Mouse (Mus musculus) olfactory bulb, adult 2 months (tissue): ENCODE results near the gene Utf1.

ENCODE experiments used
- CTCF ChIP-seq: fragments of 200-500 bp; IDR thresholded peaks from 2 replicates; pipeline ENCODE4 v1.5.1; 2012; ENCODE audit warnings: low read depth, mild to moderate bottlenecking, low read length, moderate library complexity; ENCODE audit not compliant: insufficient read depth
- POLR2A ChIP-seq: fragments of 200-500 bp; IDR thresholded peaks from 2 replicates; pipeline ENCODE4 v1.6.1; 2012; ENCODE audit warnings: mild to moderate bottlenecking, low read depth, low read length, moderate library complexity; ENCODE audit not compliant: insufficient read depth

DNA sequence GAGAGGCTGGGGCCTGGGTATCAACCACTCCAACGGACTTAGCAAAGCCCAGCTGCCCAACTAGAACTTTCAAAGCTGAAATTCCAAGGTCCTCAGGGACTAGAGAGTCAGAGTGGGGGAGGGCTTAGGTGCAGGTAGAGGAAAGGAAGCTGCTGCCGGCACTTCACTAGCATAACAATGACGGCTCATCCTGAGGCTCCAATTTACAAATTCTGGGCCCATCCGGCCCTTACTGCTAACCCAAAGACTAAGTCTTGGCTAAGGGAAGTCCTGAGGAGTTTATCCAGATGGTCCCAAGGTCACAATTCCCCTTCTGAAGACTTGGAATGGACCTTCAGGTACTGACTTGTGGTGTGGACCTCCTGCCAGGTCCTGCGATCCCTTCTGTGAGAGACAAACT, 1.9 kb downstream of the Utf1 start:
- TF ChIP-seq CTCF = no peak
- no peak for TF ChIP-seq POLR2A
